In genomic region chr7:45470869-45471268, GRCm38 (mm10) we compare ENCODE assay signal across 9 mouse cellular contexts. TPM values are rescaled to one million over a fixed set of nuclear protein-coding genes. Genes with fewer than 3 reads are reported as not detected.
DNase-seq lines count a peak whose midpoint lies in the region; TF ChIP-seq lines count a peak whose summit lies in the region.
"Had no signal": no experiment of that assay in that cellular context is flagged by ENCODE, and none has a peak within 500 bp of the region (broad histone marks: within the 10 kb centered on the region; RNA-seq: fewer than 3 reads in every experiment).

No protein-coding gene starts in this region.

- H3K27ac ChIP-seq in gastrocnemius, adult 2 months = peak overlapping the region; percentile 48

- no peak overlapping the region for H3K4me3 ChIP-seq in gastrocnemius, adult 2 months

- peak; percentile 75 for DNase-seq in gastrocnemius, adult 2 months
- no peak for DNase-seq in gastrocnemius, adult 8-10 months (ENCODE audit: low spot score in 2 of 2)
- DNase-seq in 3T3-L1 (ENCODE audit: low read depth, low spot score) = peak; percentile 86
- peak; percentile 36 for DNase-seq in Muller cell, postnatal 12 days (ENCODE audit: inconsistent ontology term)
- DNase-seq in embryo, embryonic 11 days = peak; percentile 86
- peak; percentile 84 for DNase-seq in kidney, postnatal 14 days
- peak; percentile 76 for DNase-seq in lung, postnatal 25 days (ENCODE audit: low spot score)
- DNase-seq in spleen, postnatal 14 days (ENCODE audit: low spot score in 2 of 2) = peak; percentile 60 to 74

- intact Hi-C loops in gastrocnemius, adult 2 months (cut with DNase I) = loop anchor here (1.0 kb wide), 1 partner anchor 55 kb away; the partner anchor contains the start of genes Plekha4 and Ppp1r15a

- peak; percentile 89 for TF ChIP-seq CTCF in gastrocnemius, adult 2 months (IDR thresholded peaks at IDR 0.05)

RNA-seq across cellular contexts. Expression of gene Bax, which starts 4.2 kb away (rescaled TPM):
- total RNA-seq in gastrocnemius, adult 2 months (2021) = 10 to 100 TPM; 17.6 to 18.4 TPM
- total RNA-seq in gastrocnemius, adult 8-10 months (2022) = 10 to 100 TPM; 14.5 to 17.8 (median 15.3) TPM

RNA-seq across cellular contexts. Expression of gene Tulp2, which starts 10.8 kb away (rescaled TPM):
- total RNA-seq in gastrocnemius, adult 2 months (2021) = under 1 TPM in 1 of 2 experiments, not detected in 1; 0.39 TPM
- not detected for total RNA-seq in gastrocnemius, adult 8-10 months (2022)
- total RNA-seq: layer of hippocampus, adult 8-10 months had no signal

RNA-seq across cellular contexts. Expression of gene Ftl1, which starts 11.2 kb away (rescaled TPM):
- 100 to 1,000 TPM; 122 to 149 TPM for total RNA-seq in gastrocnemius, adult 2 months (2021)
- 100 to 1,000 TPM in 3 of 4 experiments, 10 to 100 TPM in 1; 83.2 to 132 (median 121) TPM for total RNA-seq in gastrocnemius, adult 8-10 months (2022)

RNA-seq across cellular contexts. Expression of gene Gm45808, which starts 15.7 kb away (rescaled TPM):
- 1 to 10 TPM; 5.5 to 8.4 TPM for total RNA-seq in gastrocnemius, adult 2 months (2021)
- total RNA-seq in gastrocnemius, adult 8-10 months (2022) = 10 to 100 TPM in 3 of 4 experiments, 1 to 10 TPM in 1; 9.7 to 19.4 (median 11.8) TPM

RNA-seq across cellular contexts. Expression of gene Dhdh, which starts 17.7 kb away (rescaled TPM):
- total RNA-seq in gastrocnemius, adult 2 months (2021) = 10 to 100 TPM; 13.1 to 22.9 TPM
- total RNA-seq in gastrocnemius, adult 8-10 months (2022) = 10 to 100 TPM; 22.2 to 29.9 (median 27.6) TPM

Comparison
In these comparisons a context has a peak if more than half of its experiments do, and no peak if none do; other contexts are left out.
1. DNase-seq: peak in gastrocnemius, adult 2 months (single experiment), 3T3-L1 (single experiment), Muller cell, postnatal 12 days (single experiment), embryo, embryonic 11 days (single experiment), kidney, postnatal 14 days (single experiment), lung, postnatal 25 days (single experiment) and spleen, postnatal 14 days (2 of 2); none in gastrocnemius, adult 8-10 months (0 of 2).